Mouse (Mus musculus): Measurements from ENCODE around the gene Btbd11. TPM values are rescaled to one million over a fixed set of nuclear protein-coding genes. Genes with fewer than 3 reads are reported as not detected.

Gene Btbd11
- polyA plus RNA-seq, 1 experiment from 2014 or later = 6.6 TPM

DNA sequence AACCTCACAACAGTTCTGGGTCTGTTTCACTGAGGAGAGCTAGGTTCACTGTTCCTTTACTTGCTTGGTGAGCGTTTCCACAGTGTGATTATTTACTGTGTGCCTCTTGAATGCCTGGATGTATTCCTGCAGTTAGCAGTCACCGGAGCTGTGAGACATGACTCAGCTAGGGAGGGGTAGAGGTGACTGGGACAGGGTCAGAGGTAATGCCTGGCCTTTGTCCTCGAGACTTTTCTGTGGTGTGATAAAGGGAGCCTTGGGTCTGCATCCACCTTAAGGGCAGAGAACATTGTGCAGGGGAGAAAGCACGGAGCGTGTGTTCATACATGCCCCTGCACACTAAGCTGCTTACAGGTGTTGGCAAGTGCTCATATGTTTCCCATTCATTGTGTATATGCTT is 126.2 kb downstream of the Btbd11 start:
- WGBS = 83% methylated on average over 5 of the region's 5 CpGs
- Histone ChIP-seq H3K9me3 (ENCODE audit: control insufficient read depth, low read length) (no peaks in the 10 kb centered on the region), H3K9ac (ENCODE audit: low read length) (no peak overlapping the region)

DNA sequence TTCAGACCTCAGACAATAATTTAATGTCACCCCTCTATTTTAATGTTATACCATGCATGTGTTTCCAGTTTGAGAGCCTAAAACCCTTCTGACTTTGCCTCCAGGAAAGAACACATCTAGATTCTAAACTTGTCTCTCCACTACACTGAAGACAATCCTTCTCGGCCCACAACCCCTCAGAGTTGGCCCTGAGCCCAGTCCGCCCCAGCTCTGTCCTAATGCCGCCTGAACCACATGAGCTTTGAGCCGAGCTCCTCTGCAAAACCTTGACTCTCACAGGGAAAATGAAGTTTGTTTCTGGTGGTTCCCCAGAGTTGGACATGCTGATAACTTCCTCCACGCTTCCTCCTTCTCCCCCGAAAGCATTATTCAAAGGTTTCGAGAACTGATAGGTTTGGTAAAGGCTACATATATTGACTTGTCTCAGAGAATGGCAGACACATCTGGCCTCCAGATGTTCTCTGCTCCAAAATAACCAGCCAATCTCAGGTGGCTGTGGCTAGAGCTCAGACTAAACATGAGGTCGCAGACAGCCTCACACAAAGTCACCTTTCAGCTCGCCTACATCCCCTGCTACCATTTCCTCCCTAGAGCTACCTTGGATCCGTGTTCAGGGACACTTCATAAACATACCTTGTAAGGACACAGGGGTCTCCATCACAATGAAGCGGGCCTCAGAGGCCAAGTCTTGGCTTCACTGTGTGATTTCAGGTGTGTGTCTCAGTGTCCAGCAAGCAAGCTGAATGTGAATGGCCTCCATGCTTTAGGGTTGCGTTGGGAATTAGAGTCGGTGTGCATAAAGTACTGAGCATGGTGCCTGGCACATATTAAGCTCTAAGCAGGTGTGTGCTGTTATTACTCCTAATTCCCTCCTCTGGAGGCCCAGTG is 130.9 kb downstream of the Btbd11 start:
- Histone ChIP-seq H3K27me3 (ENCODE audit: control insufficient read depth, insufficient read depth, low read length) (no peaks in the 10 kb centered on the region), H3K9me3 (ENCODE audit: control insufficient read depth, low read length) (no peaks in the 10 kb centered on the region), H3K9ac (ENCODE audit: low read length) (no peak overlapping the region), H3K27ac (ENCODE audit: low read depth, low read length) (no peak overlapping the region), H3K4me1 (ENCODE audit: control insufficient read depth, insufficient read depth, low read length) (no peaks in the 10 kb centered on the region), H3K4me3 (ENCODE audit: low read depth, low read length) (no peak overlapping the region), H3K4me2 (ENCODE audit: low read depth) (no peak overlapping the region), H3K36me3 (ENCODE audit: control insufficient read depth, insufficient read depth, low read length) (no peaks in the 10 kb centered on the region)
- ATAC-seq (ENCODE audit: insufficient read depth, low FRiP score, low TSS enrichment) = no peak
- peak; percentile 42 for DNase-seq (ENCODE audit: low spot score)
- 64% methylated on average over 13 of the region's 13 CpGs for WGBS

More for the DNA sequence above, 126.2 kb downstream of the Btbd11 start:
- no peak for ATAC-seq (ENCODE audit: insufficient read depth, low FRiP score, low TSS enrichment)
- Histone ChIP-seq H3K4me3 (ENCODE audit: low read depth, low read length) (no peak overlapping the region), H3K4me2 (ENCODE audit: low read depth) (no peak overlapping the region), H3K36me3 (ENCODE audit: control insufficient read depth, insufficient read depth, low read length) (no peaks in the 10 kb centered on the region), H3K27me3 (ENCODE audit: control insufficient read depth, insufficient read depth, low read length) (no peaks in the 10 kb centered on the region), H3K27ac (ENCODE audit: low read depth, low read length) (no peak overlapping the region), H3K4me1 (ENCODE audit: control insufficient read depth, insufficient read depth, low read length) (peaks cover 5% of the 10 kb centered on the region)
- no peak for DNase-seq (ENCODE audit: low spot score)

DNA sequence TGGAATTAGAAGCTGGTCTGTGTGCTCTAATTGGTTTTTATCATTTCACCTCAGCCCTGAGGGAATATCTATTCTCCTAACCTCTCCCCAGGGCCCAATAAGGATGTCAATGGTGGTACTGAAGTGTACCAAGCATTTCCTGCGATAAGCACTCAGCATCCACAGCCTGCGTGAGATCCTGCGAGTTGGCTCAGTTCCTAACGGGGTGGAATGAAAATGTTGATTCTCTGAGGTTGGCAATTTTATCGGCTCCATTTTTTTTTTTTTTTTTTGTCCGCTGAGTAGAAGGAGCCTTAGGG is 131.4 kb downstream of the Btbd11 start:
- ATAC-seq (ENCODE audit: insufficient read depth, low FRiP score, low TSS enrichment) (no peak), DNase-seq (ENCODE audit: low spot score) (no peak)
- WGBS = 72% methylated on average over 6 of the region's 6 CpGs
- H3K27ac ChIP-seq (ENCODE audit: low read depth, low read length) = no peak overlapping the region
- H3K4me2 ChIP-seq (ENCODE audit: low read depth) = no peak overlapping the region
- H3K9ac ChIP-seq (ENCODE audit: low read length) = no peak overlapping the region
- H3K4me3 ChIP-seq (ENCODE audit: low read depth, low read length) = no peak overlapping the region
- no peaks in the 10 kb centered on the region for H3K9me3 ChIP-seq (ENCODE audit: control insufficient read depth, low read length)
- H3K27me3 ChIP-seq (ENCODE audit: control insufficient read depth, insufficient read depth, low read length) = no peaks in the 10 kb centered on the region
- no peaks in the 10 kb centered on the region for H3K36me3 ChIP-seq (ENCODE audit: control insufficient read depth, insufficient read depth, low read length)
- H3K4me1 ChIP-seq (ENCODE audit: control insufficient read depth, insufficient read depth, low read length) = no peaks in the 10 kb centered on the region

DNA sequence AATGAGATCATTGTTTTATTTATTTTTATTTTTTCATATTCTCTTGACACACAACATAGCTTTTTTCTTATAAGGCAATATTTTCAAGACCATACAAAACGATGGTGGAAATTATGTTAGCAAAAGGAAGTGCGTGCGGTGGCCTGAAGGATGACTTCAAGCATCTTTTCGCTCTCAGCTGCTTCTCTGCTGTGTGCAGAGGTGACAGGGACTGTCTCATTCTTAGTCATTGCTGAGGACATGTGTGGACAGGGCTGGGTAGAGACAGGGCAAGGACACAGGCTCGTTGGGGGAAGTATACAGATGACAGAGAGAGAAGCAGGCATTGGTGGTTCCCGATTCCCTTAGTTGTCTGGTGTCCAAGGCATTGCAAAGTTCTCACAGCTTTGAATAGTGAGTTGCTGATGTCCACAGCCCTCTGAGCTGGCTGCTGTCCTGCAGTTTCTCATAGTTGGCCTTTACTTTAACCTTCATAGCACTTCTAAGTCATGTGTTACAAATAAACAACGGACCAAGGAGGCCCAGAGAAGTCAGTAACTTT is 135.7 kb downstream of the Btbd11 start:
- 86% methylated on average over 7 of the region's 7 CpGs for WGBS

DNA sequence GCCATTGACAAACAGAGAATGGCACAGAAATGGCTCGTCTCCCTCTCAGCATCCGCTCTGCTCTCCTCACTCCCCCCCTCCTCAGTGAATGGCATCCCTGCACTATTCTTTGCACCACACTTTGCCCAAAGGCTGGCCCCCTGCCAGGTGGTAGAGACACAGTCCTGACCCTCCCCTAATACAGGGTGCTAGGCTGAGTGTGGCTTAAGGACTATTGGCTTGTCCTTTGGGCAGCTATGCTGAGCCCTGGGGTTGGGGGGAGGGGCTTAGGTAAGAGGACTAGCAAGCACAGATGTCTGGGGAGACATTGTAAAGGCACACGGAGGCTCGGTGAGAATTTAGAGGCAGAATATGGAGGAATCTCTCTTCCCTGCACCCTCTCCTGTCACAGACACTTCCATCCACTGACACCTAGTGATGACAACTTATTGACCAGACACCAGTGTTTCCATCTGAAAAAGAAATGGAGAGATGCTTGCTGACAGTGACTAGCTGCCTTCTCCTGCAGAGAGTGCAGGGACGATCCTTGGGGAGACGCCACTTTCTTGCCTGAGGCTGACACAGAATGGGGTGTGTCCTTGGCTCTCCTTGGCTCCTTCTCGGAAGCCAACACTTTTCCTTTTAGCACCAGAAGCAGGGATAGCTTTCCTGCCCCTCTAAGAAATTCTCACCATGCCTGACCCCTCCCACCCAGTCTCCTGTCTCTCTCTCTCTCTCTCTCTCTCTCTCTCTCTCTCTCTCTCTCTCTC is 138.8 kb downstream of the Btbd11 start:
- ATAC-seq (ENCODE audit: insufficient read depth, low FRiP score, low TSS enrichment) (no peak), DNase-seq (ENCODE audit: low spot score) (no peak)
- 37% methylated on average over 7 of the region's 7 CpGs for WGBS
- Histone ChIP-seq H3K36me3 (ENCODE audit: control insufficient read depth, insufficient read depth, low read length) (no peaks in the 10 kb centered on the region), H3K4me2 (ENCODE audit: low read depth) (no peak overlapping the region), H3K9ac (ENCODE audit: low read length) (no peak overlapping the region), H3K27me3 (ENCODE audit: control insufficient read depth, insufficient read depth, low read length) (no peaks in the 10 kb centered on the region), H3K27ac (ENCODE audit: low read depth, low read length) (no peak overlapping the region), H3K4me3 (ENCODE audit: low read depth, low read length) (no peak overlapping the region), H3K4me1 (ENCODE audit: control insufficient read depth, insufficient read depth, low read length) (peaks cover 9% of the 10 kb centered on the region; the same call in 1 of the 2 replicates), H3K9me3 (ENCODE audit: control insufficient read depth, low read length) (no peaks in the 10 kb centered on the region)

More for the DNA sequence above, 135.7 kb downstream of the Btbd11 start:
- Histone ChIP-seq H3K27ac (ENCODE audit: low read depth, low read length) (no peak overlapping the region), H3K4me2 (ENCODE audit: low read depth) (no peak overlapping the region), H3K36me3 (ENCODE audit: control insufficient read depth, insufficient read depth, low read length) (no peaks in the 10 kb centered on the region), H3K4me1 (ENCODE audit: control insufficient read depth, insufficient read depth, low read length) (peaks cover 9% of the 10 kb centered on the region; the same call in 1 of the 2 replicates), H3K9ac (ENCODE audit: low read length) (no peak overlapping the region), H3K4me3 (ENCODE audit: low read depth, low read length) (no peak overlapping the region), H3K9me3 (ENCODE audit: control insufficient read depth, low read length) (no peaks in the 10 kb centered on the region), H3K27me3 (ENCODE audit: control insufficient read depth, insufficient read depth, low read length) (no peaks in the 10 kb centered on the region)
- ATAC-seq (ENCODE audit: insufficient read depth, low FRiP score, low TSS enrichment) = no peak
- no peak for DNase-seq (ENCODE audit: low spot score)

DNA sequence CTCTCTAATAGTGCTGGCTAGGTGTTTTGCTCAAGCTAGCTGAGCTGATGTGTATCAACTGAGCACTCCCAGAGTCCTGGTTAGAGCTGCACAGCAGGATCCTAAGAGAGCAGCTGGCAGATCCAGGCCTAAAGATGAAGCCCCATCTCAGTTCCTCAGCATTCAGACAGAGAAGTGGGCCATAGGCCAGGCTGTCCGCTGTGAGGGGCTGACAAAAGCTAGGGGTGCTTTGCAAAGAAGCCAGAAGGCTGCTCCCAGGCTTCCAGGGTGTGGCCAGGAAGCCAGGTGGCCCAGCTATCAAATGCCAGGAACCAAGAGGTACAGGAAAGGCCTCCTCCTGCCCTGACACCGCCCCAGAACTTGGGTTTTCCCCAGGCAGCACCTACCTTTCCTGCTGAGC is 140.0 kb downstream of the Btbd11 start:
- Histone ChIP-seq H3K27me3 (ENCODE audit: control insufficient read depth, insufficient read depth, low read length) (no peaks in the 10 kb centered on the region), H3K9ac (ENCODE audit: low read length) (no peak overlapping the region), H3K4me2 (ENCODE audit: low read depth) (no peak overlapping the region), H3K4me1 (ENCODE audit: control insufficient read depth, insufficient read depth, low read length) (peaks cover 9% of the 10 kb centered on the region; the same call in 1 of the 2 replicates), H3K4me3 (ENCODE audit: low read depth, low read length) (no peak overlapping the region), H3K9me3 (ENCODE audit: control insufficient read depth, low read length) (no peaks in the 10 kb centered on the region), H3K27ac (ENCODE audit: low read depth, low read length) (no peak overlapping the region), H3K36me3 (ENCODE audit: control insufficient read depth, insufficient read depth, low read length) (no peaks in the 10 kb centered on the region)
- whole genome bisulfite sequencing = 71% methylated on average over 2 of the region's 2 CpGs
- no peak for DNase-seq (ENCODE audit: low spot score)
- ATAC-seq (ENCODE audit: insufficient read depth, low FRiP score, low TSS enrichment) = no peak

DNA sequence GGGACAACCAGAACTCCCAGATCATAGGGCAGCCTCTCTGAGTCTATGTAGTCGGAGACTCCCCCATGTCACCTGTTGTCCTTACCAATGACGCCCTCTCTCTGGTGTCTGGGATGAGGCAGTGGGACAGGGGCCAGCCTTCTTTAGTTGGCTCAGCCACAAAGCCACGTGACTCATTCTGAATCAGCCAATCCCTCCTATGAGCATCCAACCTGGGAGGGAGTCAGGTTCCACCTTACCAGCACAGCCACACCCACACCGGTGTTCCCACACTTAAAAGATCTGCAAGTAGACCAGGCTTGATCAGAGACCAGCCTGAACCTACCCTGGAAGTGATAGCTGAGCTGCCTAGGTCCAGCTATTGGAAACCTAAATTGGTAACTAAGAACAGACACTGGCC is 141.1 kb downstream of the Btbd11 start:
- peaks cover 9% of the 10 kb centered on the region; the same call in 1 of the 2 replicates for H3K4me1 ChIP-seq (ENCODE audit: control insufficient read depth, insufficient read depth, low read length)
- WGBS = 74% methylated on average over 4 of the region's 4 CpGs
- no peak for ATAC-seq (ENCODE audit: insufficient read depth, low FRiP score, low TSS enrichment)

DNA sequence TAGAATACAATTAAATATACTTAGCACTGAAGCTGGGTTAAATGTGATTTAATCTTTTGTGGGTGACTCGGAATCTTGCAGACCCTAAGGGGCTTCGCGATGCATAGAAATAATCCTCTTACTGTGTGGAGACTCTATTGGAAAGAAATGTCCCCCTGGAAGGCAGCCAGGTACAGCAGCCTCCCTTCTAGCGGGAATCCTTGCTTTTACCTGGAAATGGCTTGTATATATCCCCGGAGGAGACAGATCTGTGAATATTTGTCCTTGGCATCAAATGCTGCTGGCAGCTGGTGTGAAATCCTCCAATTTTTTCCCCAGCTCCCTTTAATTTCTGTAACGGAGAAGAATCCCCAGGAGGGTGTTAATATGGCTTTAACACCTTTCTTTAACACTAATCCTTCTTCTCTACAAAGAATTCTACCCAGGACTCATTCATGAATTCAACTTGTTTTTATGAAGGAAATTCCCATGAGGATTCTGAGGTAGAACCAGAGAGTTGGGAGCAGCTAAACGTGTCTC is 146.6 kb downstream of the Btbd11 start:
- no peak overlapping the region for H3K4me2 ChIP-seq (ENCODE audit: low read depth)
- WGBS = 78% methylated on average over 7 of the region's 7 CpGs
- DNase-seq (ENCODE audit: low spot score) (no peak), ATAC-seq (ENCODE audit: insufficient read depth, low FRiP score, low TSS enrichment) (no peak)
- no peaks in the 10 kb centered on the region for H3K4me1 ChIP-seq (ENCODE audit: control insufficient read depth, insufficient read depth, low read length)
- H3K27ac ChIP-seq (ENCODE audit: low read depth, low read length) = no peak overlapping the region
- no peak overlapping the region for H3K4me3 ChIP-seq (ENCODE audit: low read depth, low read length)
- no peaks in the 10 kb centered on the region for H3K9me3 ChIP-seq (ENCODE audit: control insufficient read depth, low read length)
- H3K27me3 ChIP-seq (ENCODE audit: control insufficient read depth, insufficient read depth, low read length) = no peaks in the 10 kb centered on the region
- no peaks in the 10 kb centered on the region for H3K36me3 ChIP-seq (ENCODE audit: control insufficient read depth, insufficient read depth, low read length)
- no peak overlapping the region for H3K9ac ChIP-seq (ENCODE audit: low read length)

More for the DNA sequence above, 141.1 kb downstream of the Btbd11 start:
- Histone ChIP-seq H3K36me3 (ENCODE audit: control insufficient read depth, insufficient read depth, low read length) (no peaks in the 10 kb centered on the region), H3K27me3 (ENCODE audit: control insufficient read depth, insufficient read depth, low read length) (no peaks in the 10 kb centered on the region), H3K9ac (ENCODE audit: low read length) (no peak overlapping the region), H3K4me2 (ENCODE audit: low read depth) (no peak overlapping the region), H3K27ac (ENCODE audit: low read depth, low read length) (no peak overlapping the region), H3K4me3 (ENCODE audit: low read depth, low read length) (no peak overlapping the region), H3K9me3 (ENCODE audit: control insufficient read depth, low read length) (no peaks in the 10 kb centered on the region)
- DNase-seq (ENCODE audit: low spot score) = no peak

All from neural tube, embryonic 11.5 days (tissue).